Mouse (Mus musculus): ENCODE results near the gene Rapgef5. TPM values are rescaled to one million over a fixed set of nuclear protein-coding genes. Genes with fewer than 3 reads are reported as not detected.

Rapgef5 gene
- polyA plus RNA-seq (2012; rRNA removed) (0.90 and 1.2 TPM in 2 replicates), polyA plus RNA-seq (2014; fragmentation: Nextera tagmentation; extraction: Ambion mirVana) (1.3 and 1.5 TPM in 2 replicates)

GRCm38 (mm10) chr12:117516179-117516578, at the start of gene Rapgef5:
TSS of gene Rapgef5 (plus strand) at chr12:117516479.
- ATAC-seq (ENCODE audit: insufficient read depth) (no peak), DNase-seq (ENCODE audit: low read depth in 3 of 3, low spot score in 3 of 3) (no peak)
- peaks cover 0 to 1% of the 10 kb centered on the region in 2 experiments; a peak in 2 of 4 replicates for H3K4me1 ChIP-seq (replicated peaks; ENCODE audit: control insufficient read depth in 2 of 2, insufficient read depth in 2 of 2, low read length in 1 of 2)
- WGBS (ENCODE audit: insufficient replicate concordance) = 76% methylated on average over 2 of the region's 2 CpGs
- H3K36me3 ChIP-seq (replicated peaks; ENCODE audit: control insufficient read depth, insufficient read depth, low read depth) = no peaks in the 10 kb centered on the region
- TF ChIP-seq EP300 (IDR thresholded peaks at IDR 0.05; ENCODE audit: low read depth) (no peak), CTCF (IDR thresholded peaks at IDR 0.05; ENCODE audit: low read depth) (no peak)
- no peak within 1 kb of the TSS for H3K4me3 ChIP-seq (ENCODE audit: insufficient read depth in 1 of 2, low read depth in 2 of 2, low read length in 2 of 2)
- H3K27me3 ChIP-seq (ENCODE audit: control insufficient read depth, insufficient read depth, low read length) = no peaks in the 10 kb centered on the region
- no peaks in the 10 kb centered on the region for H3K9me3 ChIP-seq (ENCODE audit: control insufficient read depth, low read length)
- H3K4me2 ChIP-seq (ENCODE audit: low read depth) = no peak within 1 kb of the TSS
- no peak within 1 kb of the TSS for H3K9ac ChIP-seq (replicated peaks)
- no peak within 1 kb of the TSS for H3K27ac ChIP-seq

DNA sequence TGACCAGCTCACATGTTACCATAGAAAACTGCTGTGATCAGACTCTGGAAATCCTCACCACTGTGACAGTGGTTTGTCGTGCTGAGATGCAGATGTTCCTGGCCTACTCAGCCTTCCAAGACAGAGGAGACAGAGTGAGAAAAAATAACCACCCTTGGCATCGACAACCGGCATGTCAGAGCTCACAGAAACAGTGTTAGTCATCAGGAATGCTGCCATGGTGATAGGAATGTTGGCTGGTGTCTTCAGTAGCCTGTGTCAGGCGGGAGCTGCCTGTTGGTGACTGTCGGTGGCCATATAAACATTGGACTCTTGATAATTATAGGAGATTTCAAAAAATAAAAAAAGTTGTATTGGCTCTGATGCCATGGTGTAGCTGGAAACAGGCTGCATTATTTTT, 48.0 kb upstream of the Rapgef5 start:
- H3K4me1 ChIP-seq (replicated peaks; ENCODE audit: control insufficient read depth in 2 of 2, insufficient read depth in 2 of 2, low read length in 1 of 2) = no peaks in the 10 kb centered on the region
- ATAC-seq (ENCODE audit: insufficient read depth) = no peak
- no peak overlapping the region for H3K9ac ChIP-seq (replicated peaks)
- 54% methylated on average over 5 of the region's 5 CpGs for WGBS (ENCODE audit: insufficient replicate concordance)
- DNase-seq (ENCODE audit: low read depth in 3 of 3, low spot score in 3 of 3) = no peak
- no peak overlapping the region for H3K27ac ChIP-seq
- no peak for TF ChIP-seq EP300 (IDR thresholded peaks at IDR 0.05; ENCODE audit: low read depth)
- no peaks in the 10 kb centered on the region for H3K27me3 ChIP-seq (ENCODE audit: control insufficient read depth, insufficient read depth, low read length)
- H3K9me3 ChIP-seq (ENCODE audit: control insufficient read depth, low read length) = no peaks in the 10 kb centered on the region
- H3K36me3 ChIP-seq (replicated peaks; ENCODE audit: control insufficient read depth, insufficient read depth, low read depth) = no peaks in the 10 kb centered on the region
- H3K4me2 ChIP-seq (ENCODE audit: low read depth) = no peak overlapping the region
- H3K4me3 ChIP-seq (ENCODE audit: insufficient read depth in 1 of 2, low read depth in 2 of 2, low read length in 2 of 2) = no peak overlapping the region

DNA sequence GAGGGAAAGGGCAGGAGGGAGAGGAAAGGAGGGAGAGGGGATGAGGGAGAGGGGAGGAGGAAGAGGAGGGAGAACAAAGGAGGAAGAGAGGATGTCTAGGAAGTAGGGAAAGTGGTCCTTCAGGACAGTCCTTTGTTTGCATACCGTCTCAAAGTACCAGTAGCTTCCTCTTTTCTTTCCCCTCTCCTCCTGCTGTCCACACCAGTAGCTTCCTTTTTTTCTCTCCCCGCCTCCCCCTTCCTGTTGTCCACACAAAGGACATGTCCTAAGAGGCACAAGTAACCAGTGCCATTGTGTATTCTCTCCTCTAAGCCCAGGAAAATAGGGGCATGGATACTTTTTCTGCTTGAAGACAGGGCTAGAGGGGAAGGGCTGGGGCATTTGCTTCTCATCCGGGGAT, 37.3 kb upstream of the Rapgef5 start:
- DNase-seq (ENCODE audit: low read depth in 3 of 3, low spot score in 3 of 3) = peak in 1 of 3 experiments; percentile 7
- 18% methylated on average over 3 of the region's 3 CpGs for WGBS (ENCODE audit: insufficient replicate concordance)
- no peak for ATAC-seq (ENCODE audit: insufficient read depth)

DNA sequence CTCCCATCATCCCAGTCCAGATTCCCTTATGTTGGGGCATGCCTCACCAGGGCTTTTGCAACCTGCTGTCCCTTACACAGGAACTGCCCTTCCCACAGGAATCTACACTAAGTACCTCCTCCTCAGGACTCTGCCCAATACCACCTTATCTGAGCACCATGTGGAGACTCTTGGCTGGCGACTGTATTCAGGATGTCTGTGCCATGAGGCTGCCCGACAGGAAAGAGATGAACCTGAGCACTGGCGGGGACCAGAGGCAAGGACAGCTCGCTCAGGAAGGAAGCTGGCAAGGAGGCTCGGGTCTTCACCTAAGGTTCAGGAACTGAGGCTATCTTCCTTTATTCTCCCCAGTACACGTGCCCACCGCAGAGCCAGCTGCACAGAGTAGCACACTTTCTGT, 36.6 kb upstream of the Rapgef5 start:
- TF ChIP-seq EP300 (IDR thresholded peaks at IDR 0.05; ENCODE audit: low read depth) (no peak), CTCF (IDR thresholded peaks at IDR 0.05; ENCODE audit: low read depth) (no peak)
- no peaks in the 10 kb centered on the region for H3K36me3 ChIP-seq (replicated peaks; ENCODE audit: control insufficient read depth, insufficient read depth, low read depth)
- no peak overlapping the region for H3K4me3 ChIP-seq (ENCODE audit: insufficient read depth in 1 of 2, low read depth in 2 of 2, low read length in 2 of 2)
- H3K4me2 ChIP-seq (ENCODE audit: low read depth) = no peak overlapping the region
- H3K9me3 ChIP-seq (ENCODE audit: control insufficient read depth, low read length) = no peaks in the 10 kb centered on the region
- H3K27ac ChIP-seq = no peak overlapping the region
- ATAC-seq (ENCODE audit: insufficient read depth) (no peak), DNase-seq (ENCODE audit: low read depth in 3 of 3, low spot score in 3 of 3) (no peak)
- WGBS (ENCODE audit: insufficient replicate concordance) = 7% methylated on average over 7 of the region's 7 CpGs
- H3K27me3 ChIP-seq (ENCODE audit: control insufficient read depth, insufficient read depth, low read length) = no peaks in the 10 kb centered on the region
- no peaks in the 10 kb centered on the region; a peak in 1 of 4 replicates for H3K4me1 ChIP-seq (replicated peaks; ENCODE audit: control insufficient read depth in 2 of 2, insufficient read depth in 2 of 2, low read length in 1 of 2)
- H3K9ac ChIP-seq (replicated peaks) = no peak overlapping the region

More for the DNA sequence above, 37.3 kb upstream of the Rapgef5 start:
- H3K27me3 ChIP-seq (ENCODE audit: control insufficient read depth, insufficient read depth, low read length) = no peaks in the 10 kb centered on the region
- H3K27ac ChIP-seq = no peak overlapping the region
- no peaks in the 10 kb centered on the region for H3K9me3 ChIP-seq (ENCODE audit: control insufficient read depth, low read length)
- no peaks in the 10 kb centered on the region for H3K36me3 ChIP-seq (replicated peaks; ENCODE audit: control insufficient read depth, insufficient read depth, low read depth)
- H3K4me2 ChIP-seq (ENCODE audit: low read depth) = no peak overlapping the region
- H3K4me1 ChIP-seq (replicated peaks; ENCODE audit: control insufficient read depth in 2 of 2, insufficient read depth in 2 of 2, low read length in 1 of 2) = no peaks in the 10 kb centered on the region; a peak in 1 of 4 replicates
- H3K4me3 ChIP-seq (ENCODE audit: insufficient read depth in 1 of 2, low read depth in 2 of 2, low read length in 2 of 2) = no peak overlapping the region
- no peak for TF ChIP-seq EP300 (IDR thresholded peaks at IDR 0.05; ENCODE audit: low read depth)
- TF ChIP-seq CTCF (IDR thresholded peaks at IDR 0.05; ENCODE audit: low read depth) = no peak
- no peak overlapping the region for H3K9ac ChIP-seq (replicated peaks)

- 37% methylated on average over 3 of the region's 3 CpGs for WGBS (ENCODE audit: insufficient replicate concordance)
- Histone ChIP-seq H3K4me2 (ENCODE audit: low read depth) (no peak overlapping the region), H3K27me3 (ENCODE audit: control insufficient read depth, insufficient read depth, low read length) (no peaks in the 10 kb centered on the region), H3K4me1 (replicated peaks; ENCODE audit: control insufficient read depth in 2 of 2, insufficient read depth in 2 of 2, low read length in 1 of 2) (no peaks in the 10 kb centered on the region; a peak in 1 of 4 replicates), H3K9me3 (ENCODE audit: control insufficient read depth, low read length) (no peaks in the 10 kb centered on the region), H3K36me3 (replicated peaks; ENCODE audit: control insufficient read depth, insufficient read depth, low read depth) (no peaks in the 10 kb centered on the region), H3K4me3 (ENCODE audit: insufficient read depth in 1 of 2, low read depth in 2 of 2, low read length in 2 of 2) (no peak overlapping the region), H3K9ac (replicated peaks) (no peak overlapping the region), H3K27ac (no peak overlapping the region)
- no peak for TF ChIP-seq EP300 (IDR thresholded peaks at IDR 0.05; ENCODE audit: low read depth)
- TF ChIP-seq CTCF (IDR thresholded peaks at IDR 0.05; ENCODE audit: low read depth) = no peak
- DNase-seq (ENCODE audit: low read depth in 3 of 3, low spot score in 3 of 3) (no peak), ATAC-seq (ENCODE audit: insufficient read depth) (no peak)
These were observed 35.3 kb upstream of the Rapgef5 start for GRCm38 (mm10) chr12:117480958-117481357.

All from liver, embryonic 14.5 days (tissue).